Mouse (Mus musculus): Measurements from ENCODE around the gene Rnf157. TPM values are rescaled to one million over a fixed set of nuclear protein-coding genes. Genes with fewer than 3 reads are reported as not detected.

Rnf157 gene
- 35.7 and 37.8 TPM in 2 replicates for polyA plus RNA-seq (2016; fragmentation: Nextera tagmentation; extraction: Ambion mirVana)

DNA sequence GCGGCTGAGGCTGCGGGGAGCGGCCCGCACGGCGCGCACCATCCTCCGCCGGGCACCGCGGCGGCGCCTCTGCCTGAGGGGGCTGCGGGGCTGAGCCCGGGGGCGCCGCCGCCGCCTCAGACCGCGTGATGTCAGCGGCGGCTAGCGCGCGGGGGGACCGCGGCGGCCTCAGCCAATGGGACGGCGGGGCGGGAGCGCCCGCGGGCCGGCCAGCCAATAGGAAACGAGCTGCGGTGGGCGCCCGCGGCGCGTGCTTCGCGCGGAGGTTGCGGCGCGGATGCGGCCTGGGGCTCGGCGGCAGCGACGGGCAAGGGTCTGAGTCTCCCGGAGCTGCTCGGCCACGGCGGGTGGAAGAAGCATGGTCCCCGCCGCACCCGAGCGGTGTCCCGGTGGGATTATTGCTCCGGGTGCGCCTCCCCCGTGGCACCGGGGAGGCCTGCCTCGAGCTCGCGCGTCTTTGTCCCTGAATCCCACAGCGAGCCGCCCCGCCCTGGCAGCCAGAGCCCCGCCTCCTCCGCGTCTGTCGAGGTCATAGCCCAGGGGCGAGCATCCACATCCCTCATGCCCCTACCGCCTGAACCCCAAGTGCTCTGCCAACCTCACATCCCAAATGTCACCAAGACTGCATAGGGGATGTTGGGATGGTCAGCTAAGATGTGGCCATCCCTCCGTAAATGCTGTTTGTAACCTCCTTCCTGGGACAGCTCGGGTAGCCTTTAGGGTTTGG lies at the start of gene Rnf157:
TSS of gene Rnf157 (minus strand) at position 129 of the 727 bp plus-strand sequence.
- peak within 1 kb of the TSS; percentile 96 for H3K9ac ChIP-seq (replicated peaks)
- no peaks in the 10 kb centered on the region for H3K9me3 ChIP-seq
- WGBS, result 2% methylated on average over 62 of the region's 82 CpGs
- H3K4me1 ChIP-seq, result peaks cover 25% of the 10 kb centered on the region
- peak within 1 kb of the TSS; percentile 87 for H3K27ac ChIP-seq (replicated peaks)
- peak; percentile 95 for ATAC-seq (ENCODE audit: low FRiP score, low read depth)
- H3K4me3 ChIP-seq, result peak within 1 kb of the TSS; percentile 86
- H3K27me3 ChIP-seq, result peaks cover 14% of the 10 kb centered on the region
- H3K36me3 ChIP-seq, result no peaks in the 10 kb centered on the region
- peak within 1 kb of the TSS; percentile 99 for H3K4me2 ChIP-seq (replicated peaks)

DNA sequence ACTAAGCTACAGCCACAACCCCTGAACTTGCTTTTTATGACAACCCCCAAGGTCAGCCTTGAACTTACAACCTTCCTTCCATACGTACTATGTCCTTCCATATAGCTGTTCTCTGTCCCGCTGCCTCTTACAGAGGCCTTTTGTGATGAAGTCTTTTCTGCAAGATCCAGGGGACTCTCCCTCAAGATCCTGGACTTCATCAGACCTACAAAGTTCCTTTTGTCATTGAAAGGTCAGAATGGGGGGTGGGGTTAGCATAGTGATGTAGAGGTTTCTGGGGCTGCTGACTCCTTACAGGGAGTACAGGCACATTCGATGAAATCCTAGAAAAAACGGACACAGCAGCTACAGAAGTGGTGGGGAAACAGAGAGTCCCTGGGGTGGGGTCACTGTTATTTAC lies 47.0 kb upstream of the Rnf157 start:
- WGBS, result 58% methylated on average over 4 of the region's 4 CpGs
- Histone ChIP-seq H3K9ac (replicated peaks) (no peak overlapping the region), H3K4me3 (no peak overlapping the region), H3K4me1 (peaks cover 4% of the 10 kb centered on the region; the same call in 1 of the 2 replicates), H3K27me3 (0 out of 2 replicates have a peak, but pooled peaks cover 7% of the 10 kb centered on the region), H3K9me3 (no peaks in the 10 kb centered on the region), H3K27ac (replicated peaks) (no peak overlapping the region), H3K4me2 (replicated peaks) (no peak overlapping the region), H3K36me3 (no peaks in the 10 kb centered on the region)
- ATAC-seq (ENCODE audit: low FRiP score, low read depth), result no peak

DNA sequence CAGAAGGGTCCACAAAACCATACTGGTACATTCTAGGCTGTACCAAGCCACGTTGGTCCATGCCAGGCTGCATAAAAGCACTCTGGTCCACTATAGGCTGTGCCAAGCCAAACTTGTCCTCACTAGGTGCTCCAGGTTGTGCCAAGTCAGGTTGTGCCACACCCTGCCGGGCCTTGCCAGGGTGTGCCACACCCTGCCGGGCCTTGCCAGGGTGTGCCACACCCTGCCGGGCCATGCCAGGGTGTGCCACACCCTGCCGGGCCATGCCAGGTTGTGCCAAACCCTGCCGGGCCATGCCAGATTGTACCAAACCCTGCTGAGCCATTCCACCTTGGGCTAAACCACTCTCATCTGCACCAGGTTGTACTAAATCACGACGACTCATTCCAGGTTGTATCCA lies 43.4 kb upstream of the Rnf157 start:
- H3K4me3 ChIP-seq, result no peak overlapping the region
- H3K9me3 ChIP-seq, result no peaks in the 10 kb centered on the region
- H3K27me3 ChIP-seq, result 0 out of 2 replicates have a peak, but pooled peaks cover 10% of the 10 kb centered on the region
- no peak overlapping the region for H3K4me2 ChIP-seq (replicated peaks)
- ATAC-seq (ENCODE audit: low FRiP score, low read depth), result no peak
- 85% methylated on average over 8 of the region's 8 CpGs for WGBS
- no peak overlapping the region for H3K27ac ChIP-seq (replicated peaks)
- H3K9ac ChIP-seq (replicated peaks), result no peak overlapping the region
- H3K4me1 ChIP-seq, result no peaks in the 10 kb centered on the region
- H3K36me3 ChIP-seq, result no peaks in the 10 kb centered on the region

DNA sequence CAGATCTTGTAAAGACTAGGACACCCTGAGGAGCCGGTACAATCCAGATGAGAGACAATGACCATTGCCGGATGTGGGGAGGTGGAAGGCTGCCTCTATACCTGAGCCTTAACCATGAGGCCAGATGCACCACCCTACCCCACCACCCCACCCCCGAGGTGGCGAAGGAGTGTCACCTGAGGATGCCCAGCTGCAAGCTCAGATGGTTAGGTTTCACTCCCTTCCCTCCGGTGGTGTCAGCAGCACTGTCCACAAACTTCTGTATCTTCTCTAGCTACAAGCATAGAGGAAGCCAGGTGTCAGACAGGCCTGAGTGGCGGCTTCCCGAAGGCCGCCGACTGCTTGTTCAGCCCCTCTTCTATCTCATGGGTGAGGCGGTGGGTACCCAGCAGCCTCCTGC lies 41.1 kb upstream of the Rnf157 start:
- no peak for ATAC-seq (ENCODE audit: low FRiP score, low read depth)
- Histone ChIP-seq H3K9me3 (no peaks in the 10 kb centered on the region), H3K4me2 (replicated peaks) (no peak overlapping the region), H3K36me3 (no peaks in the 10 kb centered on the region), H3K9ac (replicated peaks) (no peak overlapping the region), H3K27me3 (0 out of 2 replicates have a peak, but pooled peaks cover 12% of the 10 kb centered on the region), H3K27ac (replicated peaks) (no peak overlapping the region), H3K4me3 (no peak overlapping the region), H3K4me1 (no peaks in the 10 kb centered on the region)
- 90% methylated on average over 10 of the region's 10 CpGs for WGBS

DNA sequence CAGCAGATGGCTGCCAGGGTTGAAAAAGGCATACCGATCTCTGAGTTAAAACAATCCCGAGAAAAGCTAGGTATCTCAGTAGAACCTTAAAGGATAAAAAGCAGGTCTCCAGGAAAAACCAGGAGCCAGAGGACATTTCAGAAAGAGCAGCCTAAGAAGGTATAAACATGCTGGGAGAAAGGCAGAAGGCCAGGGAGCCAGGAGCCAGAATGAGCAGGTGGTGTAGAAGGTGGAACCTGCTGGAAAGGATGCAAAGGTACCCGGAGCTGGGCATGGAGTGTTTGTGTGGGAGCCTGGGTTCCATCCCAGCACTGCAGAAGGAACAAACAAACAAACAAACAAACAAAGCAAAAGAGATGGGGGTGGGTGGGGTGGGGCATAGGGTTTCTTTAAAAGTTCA lies 36.5 kb upstream of the Rnf157 start:
- H3K4me1 ChIP-seq, result peaks cover 6% of the 10 kb centered on the region
- H3K4me2 ChIP-seq (replicated peaks), result no peak overlapping the region
- H3K9ac ChIP-seq (replicated peaks), result no peak overlapping the region
- ATAC-seq (ENCODE audit: low FRiP score, low read depth), result no peak
- H3K4me3 ChIP-seq, result no peak overlapping the region
- no peaks in the 10 kb centered on the region for H3K9me3 ChIP-seq
- 95% methylated on average over 3 of the region's 3 CpGs for WGBS
- peaks cover 29% of the 10 kb centered on the region for H3K27me3 ChIP-seq
- H3K36me3 ChIP-seq, result no peaks in the 10 kb centered on the region
- no peak overlapping the region for H3K27ac ChIP-seq (replicated peaks)

DNA sequence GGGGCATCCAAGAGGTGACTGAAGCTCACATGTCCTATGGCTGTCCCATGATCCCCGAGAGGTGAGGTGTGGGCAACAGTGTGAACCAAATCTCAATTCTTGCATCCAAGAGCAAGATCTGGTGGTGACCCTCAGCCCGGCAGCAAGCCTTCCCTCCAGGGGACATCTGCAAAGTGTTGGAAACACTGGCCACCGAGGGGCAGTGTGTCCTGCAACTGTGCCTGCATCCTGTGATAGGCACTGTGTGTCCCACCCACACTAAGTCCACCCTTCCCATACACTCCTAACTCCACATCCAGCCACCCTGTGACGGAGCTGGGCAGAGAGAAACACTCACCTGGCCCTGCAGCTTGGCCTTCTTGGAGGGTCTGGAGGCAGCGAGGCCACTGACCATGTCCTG lies 35.0 kb upstream of the Rnf157 start:
- H3K27ac ChIP-seq (replicated peaks), result no peak overlapping the region
- H3K27me3 ChIP-seq, result peaks cover 29% of the 10 kb centered on the region
- WGBS, result 72% methylated on average over 5 of the region's 5 CpGs
- ATAC-seq (ENCODE audit: low FRiP score, low read depth), result no peak
- no peaks in the 10 kb centered on the region for H3K36me3 ChIP-seq
- no peak overlapping the region for H3K4me2 ChIP-seq (replicated peaks)
- H3K9me3 ChIP-seq, result no peaks in the 10 kb centered on the region
- no peak overlapping the region for H3K9ac ChIP-seq (replicated peaks)
- H3K4me1 ChIP-seq, result peaks cover 6% of the 10 kb centered on the region
- H3K4me3 ChIP-seq, result no peak overlapping the region

DNA sequence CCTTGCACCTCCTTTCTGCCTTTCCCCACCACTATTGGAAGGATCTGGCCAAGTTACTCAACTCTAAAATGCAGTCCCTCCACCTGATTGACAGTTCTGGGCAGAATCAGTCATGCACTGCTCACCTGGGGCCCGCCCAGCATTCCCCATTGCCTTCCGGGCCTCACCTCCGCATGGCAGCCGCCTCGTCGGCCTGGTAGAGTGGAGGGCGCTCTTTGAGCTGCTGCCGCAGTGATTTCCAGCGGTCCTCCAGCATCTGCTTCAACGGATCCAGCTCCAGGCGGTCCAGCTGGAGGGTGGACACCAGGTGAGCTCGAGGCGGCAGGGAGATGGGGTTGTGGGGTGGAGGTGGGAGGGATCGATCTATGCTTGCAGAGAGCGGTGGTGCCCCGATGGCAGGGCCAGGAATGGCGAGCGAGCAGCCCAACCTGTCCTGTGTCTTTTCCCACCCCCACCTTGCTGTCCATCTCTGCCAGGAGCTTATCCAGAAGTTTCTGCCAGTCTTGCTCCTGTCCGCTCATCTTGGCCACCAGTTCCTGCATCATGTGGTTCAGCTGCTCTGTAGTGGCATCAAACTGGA lies 33.6 kb upstream of the Rnf157 start:
- Histone ChIP-seq H3K27me3 (peaks cover 29% of the 10 kb centered on the region), H3K4me1 (peaks cover 9% of the 10 kb centered on the region), H3K27ac (replicated peaks) (no peak overlapping the region), H3K9me3 (no peaks in the 10 kb centered on the region), H3K4me2 (replicated peaks) (no peak overlapping the region), H3K4me3 (no peak overlapping the region), H3K36me3 (no peaks in the 10 kb centered on the region), H3K9ac (replicated peaks) (no peak overlapping the region)
- ATAC-seq (ENCODE audit: low FRiP score, low read depth), result no peak
- whole genome bisulfite sequencing, result 13% methylated on average over 19 of the region's 19 CpGs

DNA sequence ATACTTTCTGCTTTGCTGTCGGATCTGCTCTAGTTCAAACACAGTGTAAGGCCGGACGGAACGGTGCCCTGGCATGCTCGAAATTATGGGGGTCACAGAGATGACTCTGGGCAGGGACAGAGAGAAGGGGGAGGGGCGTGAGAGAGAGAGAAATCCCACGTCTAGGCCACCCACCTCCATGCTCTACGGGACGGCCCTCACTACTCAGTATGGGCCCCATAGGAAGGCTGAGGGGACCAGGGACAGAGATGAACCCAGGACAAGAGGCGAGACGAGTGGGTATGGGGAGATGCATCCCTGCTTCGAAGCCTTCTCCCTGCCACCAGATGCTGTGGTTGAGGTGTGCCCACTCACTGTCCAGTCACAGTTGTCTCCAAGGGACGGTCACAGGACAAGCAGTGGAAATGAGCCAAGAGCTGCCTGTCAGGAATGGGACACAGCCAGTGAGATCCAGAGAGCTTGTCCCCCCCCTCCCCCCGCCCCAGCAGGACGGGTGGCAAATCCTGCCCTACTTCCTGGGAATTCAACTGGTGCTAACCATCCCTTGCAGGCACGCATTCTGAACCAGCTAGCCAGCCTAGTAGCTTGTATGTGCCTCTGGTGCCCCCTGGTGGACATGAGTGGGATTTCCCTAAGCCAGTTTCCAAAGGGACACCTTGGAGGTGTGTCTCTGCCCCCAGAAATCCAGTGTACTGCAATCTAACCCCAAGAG lies 32.9 kb upstream of the Rnf157 start:
- no peak overlapping the region for H3K4me2 ChIP-seq (replicated peaks)
- no peaks in the 10 kb centered on the region for H3K36me3 ChIP-seq

DNA sequence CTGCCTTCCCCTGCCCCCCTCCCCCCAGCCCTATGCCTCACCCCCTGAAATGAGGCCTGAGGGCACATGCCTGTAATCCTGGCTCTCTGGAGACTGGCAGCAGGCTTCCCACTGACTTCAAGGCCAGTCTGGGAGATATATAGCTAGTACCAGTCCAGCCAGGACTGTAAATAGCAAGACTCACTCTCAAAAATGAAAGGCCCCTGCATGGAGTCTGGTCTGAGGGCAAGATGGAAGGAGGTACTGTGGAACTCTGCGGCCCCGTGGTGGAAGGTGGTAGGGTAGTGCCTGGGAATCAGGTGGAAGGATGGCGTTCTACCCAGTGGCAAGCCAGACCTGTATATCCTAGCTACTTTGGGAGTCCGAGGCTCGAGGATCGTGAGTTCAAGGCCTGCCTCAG lies 31.1 kb upstream of the Rnf157 start:
- no peak overlapping the region; the same call in 1 of the 2 replicates for H3K27ac ChIP-seq (replicated peaks)
- no peak for ATAC-seq (ENCODE audit: low FRiP score, low read depth)

More for the DNA sequence above, 32.9 kb upstream of the Rnf157 start:
- 32% methylated on average over 16 of the region's 16 CpGs for WGBS
- Histone ChIP-seq H3K9me3 (no peaks in the 10 kb centered on the region), H3K27ac (replicated peaks) (no peak overlapping the region), H3K9ac (replicated peaks) (0 out of 2 replicates have a peak overlapping the region, but pooled peaks have one; percentile 4), H3K27me3 (peaks cover 29% of the 10 kb centered on the region), H3K4me3 (no peak overlapping the region), H3K4me1 (peaks cover 9% of the 10 kb centered on the region)
- ATAC-seq (ENCODE audit: low FRiP score, low read depth), result peak; percentile 48; the same call in 1 of the 2 replicates

DNA sequence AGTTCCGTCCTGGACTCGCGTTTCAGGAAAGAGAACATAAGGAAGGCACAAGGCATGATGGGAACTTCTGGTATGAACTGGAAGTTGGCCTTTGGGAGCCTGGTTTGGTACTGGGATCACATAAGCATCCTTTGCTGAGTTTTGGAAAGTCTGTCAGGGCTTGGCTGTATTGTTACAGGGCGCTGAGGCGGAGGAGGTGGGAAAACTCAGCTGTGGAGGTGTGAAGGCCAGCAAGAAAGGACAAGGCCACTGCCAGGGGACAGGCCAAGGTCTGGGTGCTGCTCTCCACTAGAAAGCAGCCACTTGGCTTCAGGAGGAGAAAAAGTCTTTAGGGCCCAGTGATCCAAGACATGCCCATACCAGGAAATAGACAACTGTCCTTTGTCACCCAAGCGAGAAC lies 30.5 kb upstream of the Rnf157 start:
- WGBS, result 86% methylated on average over 6 of the region's 6 CpGs
- no peak overlapping the region for H3K9ac ChIP-seq (replicated peaks)
- 0 out of 2 replicates have a peak overlapping the region, but pooled peaks have one; percentile 25 for H3K27ac ChIP-seq (replicated peaks)
- peaks cover 22% of the 10 kb centered on the region for H3K27me3 ChIP-seq
- no peak overlapping the region for H3K4me2 ChIP-seq (replicated peaks)
- peaks cover 10% of the 10 kb centered on the region for H3K36me3 ChIP-seq
- H3K9me3 ChIP-seq, result no peaks in the 10 kb centered on the region
- peaks cover 9% of the 10 kb centered on the region for H3K4me1 ChIP-seq
- H3K4me3 ChIP-seq, result no peak overlapping the region
- no peak for ATAC-seq (ENCODE audit: low FRiP score, low read depth)

More for the DNA sequence above, 31.1 kb upstream of the Rnf157 start:
- Histone ChIP-seq H3K9ac (replicated peaks) (no peak overlapping the region), H3K4me1 (peaks cover 9% of the 10 kb centered on the region), H3K9me3 (no peaks in the 10 kb centered on the region), H3K4me2 (replicated peaks) (no peak overlapping the region), H3K4me3 (no peak overlapping the region), H3K36me3 (peaks cover 9% of the 10 kb centered on the region), H3K27me3 (peaks cover 27% of the 10 kb centered on the region)
- WGBS, result 89% methylated on average over 6 of the region's 6 CpGs

DNA sequence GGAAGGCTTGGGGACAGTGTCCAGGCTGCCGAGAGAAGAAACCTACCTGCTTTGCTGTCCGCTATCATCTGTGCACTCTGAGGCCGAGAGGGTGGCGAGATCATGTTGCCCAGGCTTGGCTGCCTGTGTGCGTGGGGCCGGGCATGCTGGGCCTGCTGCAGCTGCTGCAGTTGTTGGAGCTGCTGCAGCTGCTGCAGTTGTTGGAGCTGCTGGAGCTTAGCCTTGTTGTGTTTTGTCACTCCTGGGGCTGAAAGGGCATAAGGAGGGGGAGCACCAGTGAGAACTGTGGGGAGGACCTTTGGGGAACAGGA lies 30.0 kb upstream of the Rnf157 start:
- WGBS, result 81% methylated on average over 6 of the region's 6 CpGs
- no peak overlapping the region for H3K9ac ChIP-seq (replicated peaks)
- peak overlapping the region; percentile 25; the same call in 1 of the 2 replicates for H3K27ac ChIP-seq (replicated peaks)
- H3K27me3 ChIP-seq, result peaks cover 17% of the 10 kb centered on the region
- no peak overlapping the region for H3K4me3 ChIP-seq
- H3K4me1 ChIP-seq, result peaks cover 9% of the 10 kb centered on the region
- H3K36me3 ChIP-seq, result peaks cover 11% of the 10 kb centered on the region
- no peaks in the 10 kb centered on the region for H3K9me3 ChIP-seq
- no peak for ATAC-seq (ENCODE audit: low FRiP score, low read depth)
- no peak overlapping the region for H3K4me2 ChIP-seq (replicated peaks)
